Mouse (Mus musculus): ENCODE measurements around the gene Pnpla7.

Gene Pnpla7

GRCm38 (mm10) chr2:25078967-25079366 is 103.1 kb downstream of the Pnpla7 start:
- no peak for DNase-seq

DNA sequence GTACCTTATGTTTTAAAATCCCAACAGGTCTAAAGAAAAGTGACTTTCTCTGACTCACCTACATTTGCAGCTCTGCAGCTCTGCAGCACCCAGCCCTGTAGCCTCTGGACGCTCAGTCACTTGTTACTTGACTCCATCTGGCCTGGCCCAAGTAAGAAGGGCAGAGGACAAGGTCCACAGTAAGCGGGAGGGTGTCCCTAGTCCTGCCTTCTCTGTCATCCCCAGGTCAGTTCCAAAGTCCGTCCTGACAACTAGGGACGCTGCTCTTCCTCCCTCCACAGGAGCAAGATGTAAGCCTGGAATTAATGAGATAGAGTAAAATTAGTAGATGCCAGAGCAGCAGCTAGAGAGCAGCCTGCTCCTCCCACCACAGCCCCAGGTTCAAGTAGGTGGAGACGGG is 104.2 kb downstream of the Pnpla7 start, which contains the start of gene Entpd8:
TSS of gene Entpd8 (plus strand) at position 229 of the 400 bp plus-strand sequence.
- no peak for DNase-seq

DNA sequence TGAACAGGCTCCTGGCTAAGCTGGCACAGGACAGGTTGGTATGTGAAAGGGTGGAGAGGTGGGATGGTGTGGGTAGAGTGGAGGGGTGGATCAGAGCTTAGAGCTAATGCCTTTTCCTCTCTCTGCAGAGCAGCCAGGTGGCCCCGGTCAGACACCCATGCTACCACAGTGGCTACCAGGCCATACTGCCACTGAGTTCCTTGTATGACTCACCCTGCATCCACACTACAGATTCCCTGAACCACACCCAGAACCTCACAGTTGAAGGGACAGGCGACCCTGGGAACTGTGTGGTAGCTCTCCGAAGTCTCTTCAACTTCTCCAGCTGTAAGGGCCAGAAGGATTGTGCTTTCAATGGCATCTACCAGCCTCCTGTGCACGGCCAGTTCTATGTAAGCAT is 107.9 kb downstream of the Pnpla7 start:
- no peak for DNase-seq

- DNase-seq = no peak
These were observed 109.7 kb downstream of the Pnpla7 start for GRCm38 (mm10) chr2:25085571-25085970.

GRCm38 (mm10) chr2:25087842-25088241 is 112.0 kb downstream of the Pnpla7 start:
- DNase-seq = no peak

GRCm38 (mm10) chr2:25088636-25089035 is 112.8 kb downstream of the Pnpla7 start:
- no peak for DNase-seq

GRCm38 (mm10) chr2:25094785-25095108 is 118.9 kb downstream of the Pnpla7 start:
- no peak for DNase-seq

DNA sequence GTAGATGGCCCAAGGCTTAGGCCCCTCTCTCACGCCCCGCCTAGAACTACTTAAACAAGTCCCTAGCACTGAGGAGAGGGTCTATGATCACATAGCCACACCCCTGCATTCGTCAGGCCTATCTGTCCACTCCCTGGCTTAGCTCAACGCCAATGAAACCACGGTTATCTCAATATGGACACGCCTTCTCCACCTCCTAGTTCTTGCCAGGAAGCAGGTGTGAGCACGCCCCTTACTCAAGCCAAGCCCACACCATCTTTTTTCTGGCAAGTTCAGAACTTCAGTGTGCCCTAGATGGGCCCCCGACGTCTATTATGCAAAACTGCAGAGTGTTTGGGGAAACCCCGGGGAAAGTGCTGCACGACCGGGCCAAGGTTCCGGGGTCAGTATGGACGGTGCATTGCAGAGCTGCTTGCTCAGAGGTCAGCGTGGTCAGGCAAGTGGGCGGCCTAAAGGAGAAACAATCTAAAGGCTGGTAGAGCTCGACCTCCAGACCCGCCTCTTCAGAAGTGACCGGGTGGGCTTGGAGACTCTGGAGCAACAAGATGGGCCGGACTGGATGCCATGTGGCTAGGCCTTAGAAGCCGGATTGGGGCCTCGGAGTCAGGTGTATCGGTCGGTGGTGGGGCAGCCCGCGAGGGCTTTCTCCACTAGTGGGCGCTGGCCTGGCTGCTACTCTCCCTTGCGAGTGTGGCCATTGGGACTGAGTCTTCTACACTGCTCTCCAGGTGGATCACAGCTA is 119.4 kb downstream of the Pnpla7 start, which contains the start of gene Noxa1:
TSS of gene Noxa1 (minus strand) at position 41 of the 742 bp plus-strand sequence.
- no peak for DNase-seq

GRCm38 (mm10) chr2:25098005-25098615 is 122.3 kb downstream of the Pnpla7 start:
- DNase-seq = peak; percentile 52

GRCm38 (mm10) chr2:25098956-25099355 is 123.1 kb downstream of the Pnpla7 start:
- DNase-seq = peak; percentile 33

DNA sequence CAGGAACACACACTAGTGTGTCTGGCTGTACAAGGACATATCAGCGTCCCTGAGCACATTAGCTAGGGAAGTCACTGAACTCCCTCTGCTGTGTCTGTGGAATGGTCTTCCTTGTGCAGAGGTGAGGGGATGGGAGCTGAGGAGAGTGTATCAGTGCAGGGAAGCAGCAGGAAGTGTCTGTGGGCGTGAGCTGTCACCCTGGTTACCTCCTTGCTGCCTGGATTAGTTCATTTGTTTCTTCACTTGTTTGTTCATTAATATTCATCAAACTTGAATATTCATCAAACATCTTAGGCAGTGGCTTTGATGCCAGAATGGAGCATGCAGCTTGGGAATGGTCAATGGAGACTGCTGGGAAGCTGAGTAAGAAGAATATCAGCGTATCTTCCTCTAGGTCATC is 123.9 kb downstream of the Pnpla7 start:
- no peak for DNase-seq

Measured in layer of hippocampus, adult 9-11 months (tissue).